Mouse (Mus musculus): Measurements from ENCODE around the gene Alpl.

Gene Alpl

GRCm38 (mm10) chr4:137743791-137744190 lies 52.4 kb downstream of the Alpl start:
- DNase-seq (ENCODE audit: inconsistent age in 2 of 2, low spot score in 1 of 2), result peak; percentile 88 to 92

DNA sequence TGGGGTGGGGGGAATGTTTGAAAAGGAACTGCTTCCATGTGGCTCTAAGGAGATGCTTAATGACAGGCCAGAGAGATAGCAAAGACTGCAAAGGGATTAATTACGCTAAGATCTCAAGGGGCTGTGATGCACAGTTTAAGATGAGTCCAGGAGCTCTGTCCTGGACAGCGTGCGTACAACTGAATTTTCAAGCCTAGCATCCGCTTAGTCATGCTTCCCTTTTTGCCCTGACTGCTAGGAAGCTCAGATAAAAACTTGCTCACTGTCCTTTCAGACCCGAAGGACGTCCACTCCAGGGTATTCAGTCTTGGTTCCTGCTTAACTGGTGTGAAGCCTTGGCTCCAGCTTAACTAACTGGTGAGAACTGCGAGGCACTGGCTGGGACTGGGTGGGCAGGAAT lies 55.8 kb downstream of the Alpl start:
- no peak for DNase-seq (ENCODE audit: inconsistent age in 2 of 2, low spot score in 1 of 2)

GRCm38 (mm10) chr4:137739151-137739923 lies 56.8 kb downstream of the Alpl start:
- DNase-seq (ENCODE audit: inconsistent age in 2 of 2, low spot score in 1 of 2), result peak; percentile 31 to 66

DNA sequence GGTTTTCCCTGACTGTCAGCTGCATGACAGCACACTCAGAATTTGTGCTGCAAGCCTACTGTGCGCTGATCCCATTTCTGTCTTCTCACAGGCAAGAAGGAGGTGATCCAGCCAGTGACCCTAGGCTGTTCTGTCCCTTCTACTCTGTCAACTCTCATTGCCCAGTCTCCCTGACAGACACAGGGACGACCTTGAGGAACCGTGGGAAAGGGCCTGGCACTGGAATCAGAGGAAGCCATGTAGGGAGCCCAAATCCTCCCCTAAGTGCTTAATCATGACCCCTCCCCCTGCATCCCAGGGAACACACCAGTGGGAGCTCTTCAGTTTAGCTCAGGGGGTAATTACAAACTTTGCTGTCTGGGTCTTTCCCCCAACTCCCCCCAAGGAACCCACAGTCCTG lies 58.4 kb downstream of the Alpl start:
- peak; percentile 56 for DNase-seq (ENCODE audit: inconsistent age in 2 of 2, low spot score in 1 of 2)

DNA sequence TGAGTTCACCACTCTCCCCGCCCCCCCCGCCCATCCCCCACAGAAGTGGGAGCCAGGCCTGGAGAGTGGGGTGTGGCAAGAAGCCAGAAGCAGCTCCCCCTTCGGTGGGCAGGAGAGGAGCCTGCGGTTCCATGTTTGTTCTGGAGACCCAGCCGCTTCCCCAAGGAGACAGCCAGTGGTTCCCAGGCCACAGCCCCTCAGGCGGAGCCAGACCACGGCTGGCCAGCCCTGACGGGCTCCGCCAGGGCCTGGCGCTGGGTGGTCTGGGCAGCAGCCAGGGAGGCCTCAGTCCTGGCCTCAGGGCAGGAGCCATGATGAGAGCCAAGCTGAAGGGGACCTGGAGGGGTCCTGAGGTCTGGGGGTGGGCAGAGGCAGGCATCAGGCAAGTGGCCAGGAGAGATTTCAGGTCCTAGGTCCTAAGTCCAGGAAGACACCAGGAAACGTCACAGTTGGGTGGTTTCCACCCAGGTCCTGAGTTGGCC lies 59.9 kb downstream of the Alpl start:
- no peak for DNase-seq (ENCODE audit: inconsistent age in 2 of 2, low spot score in 1 of 2)

GRCm38 (mm10) chr4:137733459-137733858 lies 62.7 kb downstream of the Alpl start:
- DNase-seq (ENCODE audit: inconsistent age in 2 of 2, low spot score in 1 of 2), result no peak

DNA sequence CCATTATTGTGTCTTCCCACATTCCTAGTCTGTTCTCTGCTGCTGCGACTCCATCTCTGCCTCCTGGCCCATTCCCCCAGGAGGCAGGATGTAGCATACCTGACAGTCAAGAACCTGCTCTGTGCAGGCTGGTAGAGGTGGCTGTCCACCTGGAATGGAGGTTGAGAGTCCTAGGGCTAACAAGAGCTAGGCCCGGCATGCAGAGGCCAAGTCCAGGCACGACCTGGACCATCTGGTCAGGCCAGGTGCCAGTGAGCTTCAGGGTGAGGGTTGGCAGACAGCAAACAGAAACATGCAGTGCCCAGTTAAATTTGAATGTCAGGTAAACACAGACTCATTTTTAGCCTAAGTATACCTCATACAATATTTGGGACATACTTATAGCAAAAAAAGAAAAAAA lies 63.2 kb downstream of the Alpl start:
- no peak for DNase-seq (ENCODE audit: inconsistent age in 2 of 2, low spot score in 1 of 2)

- DNase-seq (ENCODE audit: inconsistent age in 2 of 2, low spot score in 1 of 2), result no peak
Measured at GRCm38 (mm10) chr4:137732361-137732760, 63.8 kb downstream of the Alpl start.

DNA sequence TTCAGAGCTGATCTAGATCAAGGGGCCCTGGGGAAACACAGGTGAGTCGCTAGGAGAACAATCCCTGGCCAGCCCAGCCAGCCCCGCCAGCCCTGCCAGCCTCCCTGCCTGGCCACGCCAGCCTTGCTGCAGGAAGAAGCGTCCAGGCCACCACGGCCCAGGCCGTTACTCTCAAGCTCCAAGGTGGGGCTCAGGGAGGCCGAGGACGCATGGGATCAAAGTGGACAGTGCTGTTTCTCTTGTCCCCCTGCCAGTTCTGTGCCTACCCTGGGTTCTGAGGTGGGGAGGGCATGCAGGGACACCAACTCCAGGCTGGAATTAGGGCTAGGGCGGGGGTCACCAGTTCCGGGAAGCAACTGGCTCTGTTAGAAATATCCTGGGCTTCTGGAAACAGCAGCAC lies 64.3 kb downstream of the Alpl start:
- DNase-seq (ENCODE audit: inconsistent age in 2 of 2, low spot score in 1 of 2), result no peak

DNA sequence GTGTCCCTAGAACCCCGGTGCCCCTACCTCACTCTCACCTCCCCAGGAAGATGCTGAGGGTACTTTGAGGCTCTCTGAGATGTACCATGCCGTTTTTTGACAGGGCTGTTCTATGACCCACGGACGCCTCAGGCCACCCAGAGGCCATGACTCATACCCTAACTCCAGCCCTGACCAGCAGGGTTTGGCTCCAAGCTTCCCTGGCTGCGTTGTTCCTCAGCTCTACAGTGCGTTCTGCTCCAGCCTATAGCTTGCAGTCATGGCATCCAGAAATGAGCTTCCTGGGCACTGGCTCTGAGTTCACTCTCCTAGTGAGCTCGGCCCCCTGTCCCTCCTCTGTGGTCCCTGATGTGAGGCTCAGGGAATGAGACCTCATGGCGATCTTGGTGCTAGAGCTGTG lies 65.4 kb downstream of the Alpl start:
- peak; percentile 72 to 79 for DNase-seq (ENCODE audit: inconsistent age in 2 of 2, low spot score in 1 of 2)

GRCm38 (mm10) chr4:137730134-137730533 lies 66.0 kb downstream of the Alpl start:
- peak; percentile 90 to 97 for DNase-seq (ENCODE audit: inconsistent age in 2 of 2, low spot score in 1 of 2)

- DNase-seq (ENCODE audit: inconsistent age in 2 of 2, low spot score in 1 of 2), result peak in 1 of 2 experiments; percentile 54
Measured at GRCm38 (mm10) chr4:137729155-137729855, 66.9 kb downstream of the Alpl start.

DNA sequence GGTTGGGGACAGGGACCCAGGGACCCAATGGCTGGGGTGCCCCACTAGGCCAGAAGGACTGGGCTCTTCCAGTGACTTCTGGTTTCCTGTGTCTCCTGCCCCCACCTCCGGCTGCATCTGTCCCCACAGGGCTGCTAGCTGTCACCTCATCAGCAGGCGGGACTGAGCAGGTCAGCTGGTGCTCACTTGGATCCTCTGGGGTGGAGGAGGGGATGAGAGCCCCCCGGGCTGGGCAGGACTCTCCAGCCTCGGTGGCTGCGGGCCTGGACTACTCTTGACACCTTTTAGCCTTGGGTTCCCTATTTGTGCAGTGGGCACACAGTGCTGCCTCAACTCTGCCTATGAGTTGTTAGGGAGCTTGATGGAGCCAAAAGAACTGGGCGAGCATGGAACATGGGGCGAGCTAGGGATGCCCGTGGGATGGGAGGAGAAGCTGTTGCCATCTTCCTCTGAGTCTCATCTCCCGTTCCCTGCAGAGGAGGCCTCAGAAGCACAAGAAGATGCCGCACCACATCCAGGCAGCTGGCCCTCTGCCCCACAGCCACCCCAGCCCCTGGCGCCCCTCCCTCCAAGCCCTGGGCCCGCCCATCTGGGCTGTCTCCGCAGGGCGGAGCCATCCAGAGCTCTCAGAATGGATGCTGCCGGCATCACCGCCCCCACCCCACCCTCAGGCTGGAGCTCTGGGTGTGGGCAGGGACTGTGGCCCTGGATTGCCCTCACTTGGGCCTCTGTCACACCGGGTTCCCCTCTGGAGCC lies 67.6 kb downstream of the Alpl start:
- no peak for DNase-seq (ENCODE audit: inconsistent age in 2 of 2, low spot score in 1 of 2)

DNA sequence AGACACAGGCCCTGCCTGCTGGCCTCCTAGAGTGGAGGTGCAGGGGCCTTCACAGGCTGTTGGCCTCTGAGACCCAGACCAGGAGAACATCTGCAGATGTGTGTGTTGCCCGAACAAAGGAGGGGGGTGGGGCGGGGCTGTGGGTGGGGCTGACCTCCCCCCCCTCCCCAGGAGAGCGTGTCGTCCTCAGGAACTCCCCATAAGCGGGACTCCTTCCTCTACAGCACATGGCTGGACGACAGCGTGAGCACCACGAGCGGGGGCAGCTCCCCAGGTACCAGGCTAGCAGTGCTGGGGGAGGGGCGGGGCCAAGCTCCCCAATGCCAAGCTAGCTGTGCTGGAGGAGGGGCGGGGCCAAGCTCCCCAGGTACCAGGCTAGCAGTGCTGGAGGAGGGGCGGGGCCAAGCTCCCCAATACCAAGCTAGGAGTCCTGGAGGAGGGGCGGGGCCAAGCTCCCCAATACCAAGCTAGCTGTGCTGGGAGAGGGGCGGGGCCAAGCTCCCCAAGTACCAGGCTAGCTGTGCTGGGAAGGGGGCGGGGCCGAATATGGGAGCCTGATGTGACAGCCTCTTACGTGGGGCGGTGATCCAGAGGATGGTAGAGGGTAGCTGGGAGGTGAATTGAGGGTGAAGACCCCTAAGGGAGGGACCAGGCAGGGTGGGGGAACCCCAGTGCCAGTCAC lies 68.5 kb downstream of the Alpl start:
- peak; percentile 47 to 54 for DNase-seq (ENCODE audit: inconsistent age in 2 of 2, low spot score in 1 of 2)

- no peak for DNase-seq (ENCODE audit: inconsistent age in 2 of 2, low spot score in 1 of 2)
Measured at GRCm38 (mm10) chr4:137726739-137727505, 69.3 kb downstream of the Alpl start.

- DNase-seq (ENCODE audit: inconsistent age in 2 of 2, low spot score in 1 of 2), result no peak
Measured at GRCm38 (mm10) chr4:137725541-137726145, 70.5 kb downstream of the Alpl start.

GRCm38 (mm10) chr4:137724766-137725165 lies 71.4 kb downstream of the Alpl start:
- DNase-seq (ENCODE audit: inconsistent age in 2 of 2, low spot score in 1 of 2), result peak; percentile 69 to 83

DNA sequence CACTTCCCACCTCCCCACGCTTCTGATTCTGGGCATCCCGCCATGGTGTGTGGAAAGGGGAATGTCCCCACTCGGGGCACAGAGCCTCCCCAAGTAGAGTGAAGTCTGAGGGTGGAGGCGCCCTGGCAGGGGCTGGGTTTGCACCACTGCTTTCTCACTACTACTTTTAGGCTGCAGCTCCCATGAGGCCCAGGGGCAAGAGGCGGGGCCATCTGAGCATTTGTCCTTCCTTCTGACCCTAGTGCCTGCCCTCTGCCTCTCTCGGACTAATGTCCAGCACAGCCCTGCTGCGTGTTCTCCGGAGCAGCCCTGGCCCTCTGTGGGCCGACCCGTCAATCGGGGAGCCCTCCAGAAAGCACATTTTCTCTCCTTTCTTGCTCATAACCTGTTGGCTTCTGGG lies 72.0 kb downstream of the Alpl start:
- peak; percentile 51 to 73 for DNase-seq (ENCODE audit: inconsistent age in 2 of 2, low spot score in 1 of 2)

- DNase-seq (ENCODE audit: inconsistent age in 2 of 2, low spot score in 1 of 2), result no peak
Measured at GRCm38 (mm10) chr4:137723527-137723926, 72.7 kb downstream of the Alpl start.
